Mouse (Mus musculus) induced T-regulatory cell, adult 2 months (primary cell): ENCODE data around the gene Srsf5.

Experiments used
- DNase-seq: peaks from one replicate; pipeline ENCODE4 v3.0.0-alpha.2; 2012; ENCODE audit warnings: low read depth

The Srsf5 gene

DNA sequence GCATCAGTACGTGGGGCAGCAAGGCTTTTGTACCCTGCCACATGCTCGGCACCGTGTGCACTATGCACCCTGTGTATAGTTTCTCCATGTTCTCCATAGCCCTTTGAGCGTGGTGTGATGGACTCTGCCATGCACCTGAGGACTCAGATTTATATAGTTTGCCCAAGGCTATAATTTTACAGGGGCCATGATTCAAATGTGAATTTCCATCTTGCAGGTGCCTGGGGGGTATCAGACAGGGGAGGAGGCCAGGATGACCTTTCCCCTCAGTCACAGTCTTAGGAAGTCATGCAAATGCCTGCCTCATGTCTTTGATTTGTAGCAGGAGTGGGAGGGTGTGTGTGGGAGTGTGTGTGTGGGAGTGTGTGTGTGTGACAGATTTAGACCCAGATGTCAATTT lies 52.3 kb downstream of the Srsf5 start:
- DNase-seq, result no peak

DNA sequence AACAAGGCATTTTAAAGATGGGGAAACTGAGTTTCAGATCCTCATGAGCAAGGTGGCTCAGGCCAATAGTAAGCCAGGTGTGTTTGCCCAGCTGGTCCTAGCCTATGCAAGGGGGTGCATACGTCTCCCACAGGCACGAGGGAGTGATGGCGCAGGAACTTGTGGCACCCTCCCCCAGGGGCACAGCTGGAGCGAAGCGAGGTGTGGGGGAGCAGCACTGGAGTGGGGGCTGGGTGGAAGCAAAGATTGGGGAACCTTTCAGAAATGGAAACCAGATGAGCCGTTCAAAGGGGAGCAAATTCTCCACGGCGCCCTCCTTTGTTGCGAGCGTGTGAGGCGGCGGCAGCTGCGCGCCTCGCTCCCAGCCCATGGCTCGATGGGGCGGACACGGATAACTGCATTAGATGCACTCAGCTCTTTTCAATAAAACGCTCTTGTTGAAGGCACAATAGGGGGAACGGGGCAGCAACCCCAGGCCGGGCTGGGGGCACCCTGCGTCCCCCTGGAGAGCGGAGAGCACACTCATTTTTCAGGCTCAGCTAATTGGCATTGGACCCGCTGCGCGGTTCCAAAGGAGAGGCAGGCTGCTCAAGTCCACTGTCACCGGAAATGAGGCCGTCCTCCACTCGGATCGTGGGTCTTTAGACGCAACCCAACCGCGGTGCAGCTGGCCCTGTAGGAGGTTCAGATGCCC lies 53.4 kb downstream of the Srsf5 start:
- no peak for DNase-seq
